Mouse (Mus musculus) skeletal muscle tissue, adult 2 months (tissue): ENCODE data around the gene S100z.

ENCODE experiments used
- DNase-seq: peaks from one replicate; pipeline ENCODE4 v3.0.0-alpha.2; 2012; ENCODE audit warnings: low read depth, low spot score

The S100z gene

DNA sequence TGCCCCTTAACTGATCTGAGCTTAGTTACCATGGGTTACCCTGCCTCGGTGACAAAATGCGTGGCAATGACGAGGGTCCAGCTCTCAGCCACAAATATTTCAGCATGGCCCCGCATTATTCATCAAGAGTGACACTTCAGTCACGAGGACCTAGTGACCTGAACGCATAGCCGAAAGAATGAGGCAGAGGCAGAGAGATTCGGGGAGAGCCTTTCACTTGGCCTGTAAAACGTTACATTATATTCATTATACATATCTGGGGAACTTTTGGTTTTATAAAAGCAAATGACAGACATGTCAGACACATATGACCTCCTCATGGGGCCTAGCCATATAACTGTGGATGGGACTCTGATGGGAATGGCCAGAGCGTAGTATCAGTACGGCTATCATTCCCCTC, 33.7 kb downstream of the S100z start, which contains the start of gene Crhbp:
Gene Crhbp (minus strand): TSS at position 101 of the 400 bp plus-strand sequence.
- DNase-seq: no peak

DNA sequence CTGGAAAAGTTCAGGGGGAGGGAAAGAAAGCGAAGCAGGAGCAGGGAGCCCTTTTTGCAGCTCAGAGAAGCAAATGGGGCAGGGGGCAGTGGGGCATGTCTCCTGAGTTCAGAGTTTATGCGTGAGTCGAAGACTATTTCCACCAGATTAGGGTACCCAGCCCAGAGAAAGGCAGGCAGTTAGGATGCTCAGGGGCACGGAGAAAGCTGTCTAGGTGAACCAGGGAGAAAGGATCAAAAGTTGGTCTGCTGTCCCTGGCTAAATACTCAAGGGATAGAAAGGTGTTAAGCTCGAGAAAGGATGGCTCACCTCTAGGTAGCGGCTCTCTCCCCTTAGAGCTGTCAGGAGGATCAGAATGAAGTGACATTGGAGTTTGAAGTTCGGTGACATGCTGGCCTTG, 34.2 kb downstream of the S100z start:
- no peak for DNase-seq

DNA sequence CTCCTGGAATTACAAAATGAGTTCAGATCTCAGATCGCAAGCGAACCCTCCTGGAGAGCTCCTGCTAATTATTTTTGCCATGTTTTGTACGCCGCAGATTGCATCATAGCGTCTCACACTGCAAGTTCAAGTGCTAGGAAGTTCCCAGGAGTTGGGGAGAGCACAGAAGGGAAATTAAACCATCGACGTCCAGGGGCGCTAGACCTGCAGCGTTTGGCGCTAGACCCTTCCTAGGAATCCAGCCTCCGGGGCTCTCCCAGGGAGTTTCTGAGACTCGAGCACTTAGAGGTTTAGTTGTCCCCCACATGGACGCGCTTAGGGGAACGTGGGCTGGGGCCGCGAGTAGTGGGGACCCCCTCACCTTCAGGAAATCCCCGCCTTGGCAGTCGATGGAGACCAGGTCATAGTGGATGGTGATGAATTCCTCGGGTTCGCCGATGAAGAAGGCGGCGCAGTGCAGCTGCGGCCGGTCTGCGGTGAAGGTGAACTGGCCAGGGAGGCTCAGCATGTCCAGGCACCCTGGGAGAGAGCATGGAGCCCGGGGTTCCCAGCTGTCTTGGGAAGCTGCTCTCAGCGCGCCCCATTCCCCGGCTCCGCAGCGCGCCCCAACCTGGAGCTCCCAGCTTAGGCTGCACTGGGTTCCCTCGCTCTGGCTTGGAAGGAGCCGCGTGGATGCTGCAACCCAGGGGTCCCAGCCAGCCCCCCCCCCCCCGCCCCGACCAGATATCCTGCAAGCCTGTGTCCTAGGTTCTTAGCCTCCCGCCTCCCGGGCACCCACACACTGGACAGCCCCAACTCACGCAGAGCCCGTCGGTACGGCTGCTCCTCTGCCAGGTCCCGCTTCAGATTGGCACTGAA, 34.9 kb downstream of the S100z start:
- no peak for DNase-seq

DNA sequence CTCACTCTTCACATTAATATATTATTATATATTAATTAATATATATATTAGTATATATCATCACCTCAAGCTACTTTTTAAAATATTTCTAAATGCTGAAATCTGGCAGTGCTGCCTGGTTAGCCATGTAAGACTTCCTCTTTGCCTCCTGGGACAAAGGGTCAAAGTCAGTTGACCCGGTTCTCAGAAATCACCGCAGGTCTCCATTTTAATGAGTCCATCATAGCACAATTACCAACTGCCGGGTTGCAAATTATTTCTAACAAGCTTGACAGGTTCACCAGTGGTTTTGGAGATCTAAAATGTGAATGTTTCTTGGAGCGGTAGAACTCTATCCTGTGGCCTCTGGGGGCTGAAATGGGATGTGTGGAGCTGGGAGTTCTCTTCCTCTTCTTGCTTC, 35.6 kb downstream of the S100z start:
- no peak for DNase-seq

DNA sequence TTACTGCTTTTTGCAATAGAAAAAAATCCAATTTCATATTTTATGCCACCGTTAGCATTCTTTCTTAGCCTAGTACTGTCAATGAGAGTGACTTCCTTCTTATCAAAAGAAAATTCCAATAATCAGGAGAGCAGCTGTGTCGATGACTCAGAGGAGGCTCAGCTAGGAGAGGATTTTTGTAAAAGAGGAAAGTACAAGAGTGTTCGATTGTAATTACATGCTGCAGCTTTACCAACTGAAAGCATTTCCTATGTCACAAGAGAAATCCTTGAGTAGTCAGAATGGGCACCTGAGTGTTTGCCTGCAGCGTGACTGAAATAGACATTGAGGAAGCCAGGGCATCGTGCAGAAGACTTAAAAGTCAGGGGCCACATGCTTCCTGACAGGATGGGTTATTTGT, 39.0 kb downstream of the S100z start:
- DNase-seq: no peak

DNA sequence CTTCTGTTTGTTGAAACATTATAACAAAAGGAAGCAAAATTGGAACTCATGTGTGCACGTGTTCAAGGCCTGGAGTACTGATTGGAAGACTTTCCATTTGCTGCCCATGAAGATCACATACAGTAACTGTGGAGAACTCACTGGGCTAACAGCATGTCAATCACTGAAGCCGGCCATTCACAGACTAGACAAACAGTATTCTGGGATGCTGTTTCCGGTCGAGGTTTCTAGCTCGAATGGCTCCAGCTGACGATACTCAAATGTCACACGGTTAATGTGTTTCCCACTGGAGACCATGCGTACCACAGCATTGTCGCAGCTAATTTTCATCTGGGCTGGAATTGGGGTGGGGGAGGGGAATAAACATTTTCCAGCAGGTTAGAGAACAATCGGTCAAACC, 46.8 kb downstream of the S100z start:
- DNase-seq: no peak

DNA sequence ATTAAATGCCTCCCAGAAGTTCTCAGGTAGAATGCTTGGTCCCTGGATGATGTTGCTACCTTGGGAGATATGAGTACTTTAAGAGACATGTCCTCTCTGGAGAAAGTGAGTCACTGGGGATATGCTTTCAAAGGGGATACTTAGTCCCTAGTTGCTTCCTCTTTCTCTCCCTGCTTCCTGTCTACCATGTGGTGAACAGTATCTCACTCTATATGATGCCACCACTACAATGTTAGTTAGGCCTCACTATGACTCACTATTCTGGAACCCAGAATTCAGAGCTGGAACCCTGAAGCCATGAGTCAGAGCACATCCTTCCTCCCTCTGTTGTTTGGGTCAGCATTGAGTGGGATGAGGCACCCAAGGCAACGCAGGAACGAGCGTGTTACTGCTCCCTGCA, 51.0 kb downstream of the S100z start:
- no peak for DNase-seq
